Comparison of ENCODE assay signal across 15 mouse cellular contexts in the genomic region with DNA sequence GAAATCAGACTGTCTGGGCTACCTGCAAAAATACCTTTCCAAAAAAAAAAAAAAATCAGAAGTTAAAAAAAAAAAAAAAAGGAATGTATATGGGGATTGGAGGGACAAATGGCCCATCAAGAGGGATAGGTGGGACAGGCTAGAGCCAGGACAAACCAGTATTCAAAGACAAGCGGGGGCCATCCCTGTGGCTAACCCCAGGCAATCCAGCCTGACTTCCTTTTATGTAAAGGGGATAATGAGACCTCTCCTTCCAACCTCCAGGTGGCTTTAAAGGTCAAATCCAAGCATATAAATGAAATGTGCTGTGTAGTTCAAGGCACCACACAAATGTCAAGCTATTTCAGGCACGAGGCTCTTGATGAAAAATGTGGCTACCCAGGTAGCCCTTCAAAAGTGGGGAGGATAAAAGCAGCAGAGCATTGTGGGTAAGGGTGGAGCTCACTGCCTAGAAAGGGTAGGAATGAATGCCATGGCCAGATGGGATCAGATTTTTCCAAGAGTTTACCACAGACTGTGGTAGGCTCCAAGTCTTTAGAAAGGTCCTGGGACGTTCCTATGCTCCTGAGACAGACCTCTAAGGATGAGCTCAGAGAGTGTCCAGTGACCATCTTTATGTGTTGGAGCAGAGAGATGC.
"Had no signal": no experiment of that assay in that cellular context is flagged by ENCODE, and none has a peak within 500 bp of the region (broad histone marks: within the 10 kb centered on the region; RNA-seq: fewer than 3 reads in every experiment).

No protein-coding gene starts in this region.

- H3K27ac ChIP-seq: limb, embryonic 12.5 days; liver, embryonic 13.5 days; macrophage; midbrain, embryonic 12.5 days; stomach, postnatal 0 days had no signal

- H3K9ac ChIP-seq: limb, embryonic 12.5 days; liver, embryonic 13.5 days; liver, postnatal 0 days; lung, embryonic 15.5 days; midbrain, embryonic 12.5 days had no signal

- H3K9me3 ChIP-seq: limb, embryonic 12.5 days; liver, embryonic 13.5 days; lung, embryonic 15.5 days; megakaryocyte, embryonic 14.5 days; midbrain, embryonic 12.5 days had no signal

- H3K27me3 ChIP-seq: liver, embryonic 13.5 days; lung, embryonic 15.5 days; megakaryocyte, embryonic 14.5 days; midbrain, embryonic 12.5 days had no signal

- H3K4me3 ChIP-seq: limb, embryonic 12.5 days; liver, embryonic 13.5 days; lung, embryonic 15.5 days; megakaryocyte, embryonic 14.5 days; midbrain, embryonic 12.5 days had no signal

- H3K36me3 ChIP-seq: liver, embryonic 13.5 days had no signal

- DNase-seq: kidney, adult 9 months; kidney, postnatal 10 days; kidney, postnatal 4 days; liver; liver, embryonic 13.5 days; liver, postnatal 0 days; lung, postnatal 14 days; right cerebral cortex, adult 18-20 months; thymus, postnatal 14 days had no signal

- H3K4me1 ChIP-seq: liver, embryonic 13.5 days had no signal
